Mouse (Mus musculus) cerebellum, adult 18-20 months (tissue): Measurements from ENCODE around the gene Enpp1.
A peak's percentile ranks its signal among the peaks of the same experiment; 100 is the strongest.

ENCODE experiments used
- DNase-seq, 2 experiments: peaks; one replicate each; pipeline ENCODE4 v3.0.0; 2021

Gene Enpp1

GRCm38 (mm10) chr10:24596003-24596868 is 115.7 kb downstream of the Enpp1 start:
- peak in 1 of 2 experiments; percentile 8 for DNase-seq

DNA sequence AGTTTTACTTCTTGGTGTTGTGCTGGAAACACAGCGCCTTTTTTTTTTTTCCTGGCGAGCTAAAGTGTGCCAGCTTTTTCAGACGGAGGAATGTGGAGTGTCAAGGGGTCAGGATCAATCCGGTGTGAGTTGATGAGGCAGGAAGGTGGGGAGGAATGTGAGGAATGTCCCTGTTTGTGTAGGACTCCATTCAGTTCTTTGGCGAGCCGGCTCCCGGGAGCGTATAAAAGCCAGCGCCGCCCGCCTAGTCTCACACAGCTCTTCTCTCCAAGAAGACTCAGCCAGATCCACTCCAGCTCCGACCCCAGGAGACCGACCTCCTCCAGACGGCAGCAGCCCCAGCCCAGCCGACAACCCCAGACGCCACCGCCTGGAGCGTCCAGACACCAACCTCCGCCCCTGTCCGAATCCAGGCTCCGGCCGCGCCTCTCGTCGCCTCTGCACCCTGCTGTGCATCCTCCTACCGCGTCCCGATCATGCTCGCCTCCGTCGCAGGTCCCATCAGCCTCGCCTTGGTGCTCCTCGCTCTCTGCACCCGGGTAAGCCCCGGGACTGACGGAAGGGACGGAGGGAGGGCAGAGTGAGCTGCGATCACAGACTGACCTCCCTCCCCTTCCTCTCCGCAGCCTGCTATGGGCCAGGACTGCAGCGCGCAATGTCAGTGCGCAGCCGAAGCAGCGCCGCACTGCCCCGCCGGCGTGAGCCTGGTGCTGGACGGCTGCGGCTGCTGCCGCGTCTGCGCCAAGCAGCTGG is 116.5 kb downstream of the Enpp1 start, which contains the start of gene Ccn2:
Gene Ccn2, plus strand, starts transcription at position 193 of the 753 bp plus-strand sequence.
- peak; percentile 5 to 23 for DNase-seq

DNA sequence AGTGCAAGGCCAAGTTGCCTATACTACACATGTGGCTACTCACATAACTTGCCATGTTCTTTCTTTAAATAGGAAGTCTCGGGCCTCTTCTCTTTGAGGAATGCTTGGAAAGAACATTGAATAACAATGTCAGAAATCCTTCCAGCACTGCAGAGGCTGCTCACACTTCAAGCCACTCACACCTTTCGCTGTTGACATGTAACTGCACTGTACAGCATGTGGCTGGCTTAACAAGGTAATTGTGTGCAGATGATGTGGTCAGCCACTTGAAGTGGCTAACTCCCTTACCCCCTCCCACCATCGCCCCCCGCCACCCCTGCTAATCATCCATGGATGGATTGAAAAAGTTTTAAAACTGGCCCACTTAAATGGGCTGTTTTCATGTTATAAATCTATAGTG is 118.4 kb downstream of the Enpp1 start:
- no peak for DNase-seq

- DNase-seq = no peak
Observed at GRCm38 (mm10) chr10:24592969-24593368, 119.0 kb downstream of the Enpp1 start.

DNA sequence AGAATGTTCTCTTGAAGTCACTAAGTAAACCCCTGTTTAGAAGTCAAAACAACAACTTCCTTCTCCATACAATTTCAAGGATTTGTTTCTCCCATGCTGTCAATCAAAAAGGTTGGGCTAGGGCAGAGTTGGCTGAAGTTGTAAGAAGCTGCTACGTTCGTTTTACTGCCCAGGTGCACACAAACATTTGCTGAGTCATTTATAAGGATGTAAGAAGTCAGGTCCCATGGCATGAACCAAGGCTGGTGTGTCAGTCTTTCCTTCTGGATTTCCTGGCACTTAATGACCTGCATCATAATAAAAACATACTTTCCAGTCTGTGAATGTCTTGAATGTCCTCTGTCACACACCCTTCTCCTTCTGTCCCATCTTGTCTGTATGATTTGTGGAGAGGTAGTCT is 119.6 kb downstream of the Enpp1 start:
- DNase-seq = no peak

- no peak for DNase-seq
Observed at GRCm38 (mm10) chr10:24591741-24592140, 120.2 kb downstream of the Enpp1 start.

GRCm38 (mm10) chr10:24591136-24591535 is 120.8 kb downstream of the Enpp1 start:
- DNase-seq = peak; percentile 56 to 65

DNA sequence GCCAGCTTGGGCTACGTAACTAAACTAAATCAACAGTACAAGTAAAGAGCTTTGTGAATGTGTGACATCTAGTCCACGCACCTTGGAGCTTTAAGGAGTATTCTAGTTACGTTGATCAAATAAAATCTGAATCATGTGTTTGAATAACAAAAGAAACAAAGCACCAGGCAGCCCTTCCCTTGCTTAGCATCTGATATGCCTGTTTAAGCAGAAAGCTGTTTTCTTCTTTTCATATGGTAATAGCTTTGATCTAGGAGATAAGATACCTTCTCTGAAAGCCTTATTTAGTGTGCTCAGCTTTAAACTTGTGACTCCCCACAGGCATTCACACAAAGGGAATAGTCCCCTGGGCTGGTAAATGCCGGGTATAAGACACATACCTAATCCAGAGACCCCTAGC is 121.4 kb downstream of the Enpp1 start:
- DNase-seq = no peak

- DNase-seq = no peak
Observed at GRCm38 (mm10) chr10:24589238-24589637, 122.7 kb downstream of the Enpp1 start.

- no peak for DNase-seq
Observed at GRCm38 (mm10) chr10:24588824-24589223, 123.1 kb downstream of the Enpp1 start.
